Mouse (Mus musculus) midbrain, embryonic 10.5 days (tissue): ENCODE measurements around the gene Kcnma1. TPM values are rescaled to one million over a fixed set of nuclear protein-coding genes. Genes with fewer than 3 reads are reported as not detected.
A peak's percentile ranks its signal among the peaks of the same experiment; 100 is the strongest.

Experiments
- DNase-seq: peaks from one replicate; pipeline ENCODE4 v3.0.0-alpha.2; 2017; ENCODE audit warnings: low spot score
- H3K27ac ChIP-seq: fragments of 300-500 bp; sonication (generic); replicated peaks from 2 replicates; pipeline ENCODE4 v1.5.1; 2016; ENCODE audit warnings: mild to moderate bottlenecking
- H3K27me3 ChIP-seq: fragments of 300-500 bp; sonication (generic); 2 replicates; pipeline ENCODE4 v1.6.1; 2016; ENCODE audit warnings: low read depth, mild to moderate bottlenecking; ENCODE audit not compliant: poor library complexity, severe bottlenecking
- H3K36me3 ChIP-seq: fragments of 300-500 bp; sonication (generic); 2 replicates; pipeline ENCODE4 v1.6.1; 2016; ENCODE audit warnings: mild to moderate bottlenecking, moderate library complexity
- H3K4me1 ChIP-seq: fragments of 300-500 bp; sonication (generic); 2 replicates; pipeline ENCODE4 v1.6.1; 2016
- H3K4me3 ChIP-seq: fragments of 300-500 bp; sonication (generic); 2 replicates; pipeline ENCODE4 v1.5.1; 2016; ENCODE audit warnings: mild to moderate bottlenecking, moderate library complexity
- H3K9me3 ChIP-seq: fragments of 300-500 bp; sonication (generic); replicated peaks from 2 replicates; pipeline ENCODE4 v1.6.1; 2016; ENCODE audit warnings: mild to moderate bottlenecking
- WGBS: fragments of 180-500 bp; shearing (Covaris S2); methylation state at CpG from one replicate; pipeline ENCODE4 v1.1.7; 2016; 5-methylcytosine and 5-hydroxymethylcytosine counted together
- polyA plus RNA-seq: library from polyadenylated mRNA; unstranded; fragments of >200 nt; fragmentation: Nextera tagmentation; extraction: Ambion mirVana; gene quantifications from 2 replicates; pipeline ENCODE4 v1.2.1, GENCODE M21; 2016

The Kcnma1 gene
- polyA plus RNA-seq, 1 experiment from 2014 or later = 0.49 TPM

DNA sequence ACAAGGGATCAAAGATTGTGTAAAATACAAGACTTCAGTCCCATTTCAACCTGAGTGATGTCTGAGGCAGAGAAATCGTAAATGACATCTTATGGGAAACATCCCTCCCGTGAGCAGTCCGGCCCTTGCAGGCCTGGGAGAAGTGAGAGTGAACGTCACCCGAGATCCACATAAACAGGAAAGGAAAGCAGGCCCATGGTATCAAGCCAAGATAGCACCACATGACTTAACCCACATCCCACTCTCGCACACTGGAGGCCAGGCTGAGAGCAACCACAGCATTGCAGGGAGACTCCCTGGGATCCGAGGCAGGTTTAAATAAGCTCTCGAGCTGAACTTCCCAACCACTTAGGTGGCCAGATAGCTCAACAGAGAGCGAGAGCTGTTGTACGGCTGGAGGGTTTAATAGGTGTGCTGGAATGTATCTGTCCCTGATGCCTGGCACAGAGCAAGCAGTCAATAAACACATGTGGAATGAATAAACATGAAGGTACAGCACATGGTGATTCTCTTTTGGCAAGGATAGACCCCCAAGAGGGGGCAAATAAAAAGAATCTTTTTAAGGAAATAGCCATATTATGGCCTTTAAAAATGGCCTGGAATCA, 493.1 kb downstream of the Kcnma1 start:
- Histone ChIP-seq H3K27ac (no peak overlapping the region), H3K9me3 (no peaks in the 10 kb centered on the region), H3K36me3 (no peaks in the 10 kb centered on the region), H3K27me3 (no peaks in the 10 kb centered on the region), H3K4me3 (no peak overlapping the region), H3K4me1 (no peaks in the 10 kb centered on the region)
- no peak for DNase-seq
- 85% methylated on average over 10 of the region's 10 CpGs for WGBS

DNA sequence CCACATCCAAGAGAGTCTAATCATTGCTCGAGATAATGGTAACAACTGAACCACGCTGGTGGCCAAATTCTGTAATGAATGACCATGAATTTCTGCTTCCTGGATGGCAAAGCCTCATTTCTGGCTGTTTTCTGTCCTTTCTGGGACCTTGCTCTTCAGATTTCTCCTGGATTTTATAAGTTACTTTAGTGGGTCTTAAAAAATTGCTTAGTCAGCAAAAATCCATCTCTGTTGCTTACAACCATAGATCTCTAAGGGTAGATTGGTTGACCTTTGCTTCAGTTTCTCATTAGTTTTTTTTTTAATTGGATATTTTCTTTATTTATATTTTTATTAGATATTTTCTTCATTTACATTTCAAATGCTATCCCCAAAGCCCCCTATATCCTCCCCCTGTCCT, 496.9 kb downstream of the Kcnma1 start:
- DNase-seq = no peak
- no peak overlapping the region for H3K27ac ChIP-seq
- H3K36me3 ChIP-seq = no peaks in the 10 kb centered on the region
- H3K4me3 ChIP-seq = no peak overlapping the region
- H3K9me3 ChIP-seq = no peaks in the 10 kb centered on the region
- 92% methylated on average over 2 of the region's 2 CpGs for WGBS
- no peaks in the 10 kb centered on the region for H3K4me1 ChIP-seq
- H3K27me3 ChIP-seq = no peaks in the 10 kb centered on the region

DNA sequence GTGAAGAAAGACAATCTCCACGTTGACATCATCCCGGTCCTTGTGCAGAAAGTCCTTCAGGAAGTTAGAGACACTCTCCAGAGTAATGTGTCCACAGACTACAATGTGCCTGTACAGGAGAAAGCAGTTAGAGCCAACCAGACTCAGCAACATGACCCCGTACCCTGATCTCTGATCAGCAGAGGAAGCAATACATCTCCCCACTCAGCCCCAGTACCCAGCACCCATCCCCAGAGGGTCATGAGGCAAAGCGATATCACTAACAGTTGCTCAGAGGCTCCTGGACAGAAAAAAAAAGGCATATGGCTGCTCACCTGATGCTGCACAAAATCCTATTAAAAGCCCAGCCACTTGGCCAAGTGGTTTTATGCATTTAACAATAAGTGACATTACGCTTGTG, 504.5 kb downstream of the Kcnma1 start:
- Histone ChIP-seq H3K4me3 (no peak overlapping the region), H3K4me1 (no peaks in the 10 kb centered on the region), H3K27me3 (no peaks in the 10 kb centered on the region), H3K27ac (no peak overlapping the region), H3K36me3 (no peaks in the 10 kb centered on the region), H3K9me3 (no peaks in the 10 kb centered on the region)
- no peak for DNase-seq
- 82% methylated on average over 5 of the region's 5 CpGs for WGBS

DNA sequence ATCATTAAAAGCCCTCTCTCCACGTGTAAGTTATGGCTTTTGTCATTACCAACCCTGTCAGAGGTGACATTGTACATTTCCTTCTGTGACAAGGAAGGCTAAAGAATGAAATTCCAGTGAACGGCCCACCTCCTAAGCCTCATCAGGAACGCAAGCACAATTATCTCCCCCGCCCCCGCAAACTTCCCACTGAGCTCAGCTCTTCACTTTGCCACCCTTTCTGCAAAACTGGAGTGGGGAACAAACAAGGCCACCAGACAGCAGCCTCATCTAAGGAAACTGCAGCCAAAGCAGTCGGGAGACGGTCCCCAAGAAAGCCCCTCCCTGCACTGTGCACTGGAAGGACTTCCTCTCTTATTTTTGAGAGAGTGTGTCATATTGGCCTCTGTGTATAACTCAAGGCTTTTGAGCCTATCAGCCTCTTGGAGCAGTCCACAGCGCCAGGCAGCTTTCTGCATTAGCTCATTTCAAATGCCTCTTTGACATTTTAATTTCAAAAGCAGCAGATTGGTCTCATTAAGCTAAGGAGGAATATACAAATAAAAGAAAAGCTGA, 512.0 kb downstream of the Kcnma1 start:
- WGBS = 57% methylated on average over 8 of the region's 8 CpGs
- Histone ChIP-seq H3K4me3 (no peak overlapping the region), H3K27ac (0 out of 2 replicates have a peak overlapping the region, but pooled peaks have one; percentile 23), H3K4me1 (peaks cover 4% of the 10 kb centered on the region; the same call in 1 of the 2 replicates), H3K36me3 (no peaks in the 10 kb centered on the region), H3K9me3 (no peaks in the 10 kb centered on the region), H3K27me3 (no peaks in the 10 kb centered on the region)
- no peak for DNase-seq

DNA sequence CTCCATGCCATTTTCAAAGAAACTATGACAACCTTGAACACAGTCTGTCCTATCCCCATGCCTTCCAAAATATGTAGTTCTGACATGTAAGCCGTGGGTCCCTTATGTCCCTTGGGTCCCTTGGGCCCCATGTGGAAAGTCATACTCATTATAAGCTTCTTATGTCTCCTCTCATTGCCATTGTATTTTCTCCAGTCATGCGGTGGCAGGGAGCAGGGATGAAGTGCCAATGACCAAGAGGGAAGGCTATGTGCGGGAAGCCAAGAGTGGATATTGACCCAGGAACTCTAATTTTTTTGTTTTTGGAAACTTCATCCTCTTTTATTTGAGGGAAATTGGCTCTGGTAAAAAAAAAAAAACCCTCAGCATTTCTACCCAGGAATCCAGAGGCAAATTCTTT, 517.5 kb downstream of the Kcnma1 start:
- no peaks in the 10 kb centered on the region for H3K36me3 ChIP-seq
- H3K27ac ChIP-seq = no peak overlapping the region
- no peak for DNase-seq
- no peaks in the 10 kb centered on the region for H3K9me3 ChIP-seq
- no peaks in the 10 kb centered on the region for H3K27me3 ChIP-seq
- WGBS = 90% methylated on average over 3 of the region's 3 CpGs
- no peaks in the 10 kb centered on the region for H3K4me1 ChIP-seq
- no peak overlapping the region for H3K4me3 ChIP-seq

DNA sequence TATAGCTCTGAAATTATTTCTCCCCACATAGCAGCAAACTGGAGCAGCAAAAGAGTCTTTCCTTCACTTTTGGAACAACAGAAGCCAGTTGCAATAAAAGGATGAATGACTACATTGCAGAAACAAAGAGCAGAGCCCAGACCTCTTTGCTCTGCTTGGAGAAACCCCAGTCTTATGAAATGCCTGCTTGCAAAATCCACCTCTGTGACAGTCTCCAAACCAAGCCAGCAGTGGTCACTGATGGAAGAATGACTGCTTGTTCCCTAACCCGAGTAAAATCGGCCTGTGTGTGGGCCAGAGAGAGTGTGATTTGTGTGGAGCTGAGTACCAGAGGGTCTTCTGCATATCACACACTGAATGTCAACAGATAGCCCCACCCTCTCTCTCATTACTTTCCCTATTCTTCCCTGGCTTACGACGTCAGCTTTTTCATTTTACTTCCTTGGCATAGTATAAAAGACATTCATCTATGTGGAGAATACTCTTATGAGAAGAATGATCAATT, 518.0 kb downstream of the Kcnma1 start:
- DNase-seq = no peak
- no peak overlapping the region for H3K27ac ChIP-seq
- H3K4me1 ChIP-seq = no peaks in the 10 kb centered on the region
- WGBS = 87% methylated on average over 4 of the region's 4 CpGs
- no peaks in the 10 kb centered on the region for H3K27me3 ChIP-seq
- H3K36me3 ChIP-seq = no peaks in the 10 kb centered on the region
- no peak overlapping the region for H3K4me3 ChIP-seq
- H3K9me3 ChIP-seq = no peaks in the 10 kb centered on the region

DNA sequence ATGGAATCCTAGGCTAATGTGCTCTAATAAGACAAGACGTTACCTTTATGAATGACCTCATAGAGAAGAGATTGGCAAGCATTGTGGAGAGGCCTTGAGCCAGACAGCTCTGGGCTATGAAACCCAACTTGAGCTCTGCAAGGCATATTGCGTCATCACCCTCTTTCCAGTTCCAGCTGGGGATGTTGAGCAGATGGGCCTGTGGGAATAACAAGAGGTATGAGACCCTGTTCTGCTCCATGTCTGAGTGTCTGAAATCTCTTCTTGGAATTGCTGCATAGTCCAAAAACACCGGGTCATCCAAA, 519.8 kb downstream of the Kcnma1 start:
- 84% methylated on average over 3 of the region's 3 CpGs for WGBS
- H3K36me3 ChIP-seq = no peaks in the 10 kb centered on the region

DNA sequence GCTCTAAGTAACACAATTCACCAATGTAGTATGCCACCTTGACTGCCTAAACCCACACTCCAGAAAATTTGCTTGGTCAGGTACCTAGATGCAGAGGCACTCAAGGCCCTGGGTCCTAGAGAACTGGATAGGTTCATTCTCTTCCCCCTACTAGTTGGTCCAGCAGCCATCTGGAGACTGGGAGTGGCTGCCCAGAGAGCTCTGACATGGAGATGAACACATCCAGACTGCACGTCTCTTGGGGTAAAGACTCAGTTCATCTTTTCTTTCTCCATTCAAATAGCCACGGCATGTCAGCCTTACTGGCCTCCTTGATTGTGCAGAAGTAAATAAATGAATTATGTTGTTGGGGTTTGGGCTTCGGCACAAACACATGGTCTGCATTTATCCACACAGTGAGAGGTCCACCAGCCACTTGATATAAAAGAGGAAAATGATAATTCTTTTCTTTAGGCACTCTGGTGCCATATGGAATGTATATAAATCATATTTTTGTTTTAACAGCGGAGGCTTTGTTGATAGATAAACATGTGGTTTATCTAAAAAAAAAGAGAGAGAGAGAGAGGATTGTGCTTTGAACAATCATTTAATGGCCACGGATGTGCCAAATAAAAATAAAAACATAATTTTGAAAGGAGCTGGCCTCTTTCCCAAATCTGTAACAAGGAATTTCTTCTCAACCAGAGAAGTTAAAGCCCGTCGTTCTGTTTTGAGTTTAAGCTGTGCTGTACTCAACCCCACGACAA, 520.4 kb downstream of the Kcnma1 start:
- H3K27ac ChIP-seq = no peak overlapping the region
- DNase-seq = no peak
- 89% methylated on average over 8 of the region's 8 CpGs for WGBS
- no peaks in the 10 kb centered on the region for H3K4me1 ChIP-seq
- H3K36me3 ChIP-seq = no peaks in the 10 kb centered on the region
- no peaks in the 10 kb centered on the region for H3K27me3 ChIP-seq
- H3K4me3 ChIP-seq = no peak overlapping the region
- H3K9me3 ChIP-seq = no peaks in the 10 kb centered on the region

More for the DNA sequence above, 519.8 kb downstream of the Kcnma1 start:
- Histone ChIP-seq H3K9me3 (no peaks in the 10 kb centered on the region), H3K27ac (no peak overlapping the region), H3K27me3 (no peaks in the 10 kb centered on the region), H3K4me1 (no peaks in the 10 kb centered on the region), H3K4me3 (no peak overlapping the region)
- no peak for DNase-seq

DNA sequence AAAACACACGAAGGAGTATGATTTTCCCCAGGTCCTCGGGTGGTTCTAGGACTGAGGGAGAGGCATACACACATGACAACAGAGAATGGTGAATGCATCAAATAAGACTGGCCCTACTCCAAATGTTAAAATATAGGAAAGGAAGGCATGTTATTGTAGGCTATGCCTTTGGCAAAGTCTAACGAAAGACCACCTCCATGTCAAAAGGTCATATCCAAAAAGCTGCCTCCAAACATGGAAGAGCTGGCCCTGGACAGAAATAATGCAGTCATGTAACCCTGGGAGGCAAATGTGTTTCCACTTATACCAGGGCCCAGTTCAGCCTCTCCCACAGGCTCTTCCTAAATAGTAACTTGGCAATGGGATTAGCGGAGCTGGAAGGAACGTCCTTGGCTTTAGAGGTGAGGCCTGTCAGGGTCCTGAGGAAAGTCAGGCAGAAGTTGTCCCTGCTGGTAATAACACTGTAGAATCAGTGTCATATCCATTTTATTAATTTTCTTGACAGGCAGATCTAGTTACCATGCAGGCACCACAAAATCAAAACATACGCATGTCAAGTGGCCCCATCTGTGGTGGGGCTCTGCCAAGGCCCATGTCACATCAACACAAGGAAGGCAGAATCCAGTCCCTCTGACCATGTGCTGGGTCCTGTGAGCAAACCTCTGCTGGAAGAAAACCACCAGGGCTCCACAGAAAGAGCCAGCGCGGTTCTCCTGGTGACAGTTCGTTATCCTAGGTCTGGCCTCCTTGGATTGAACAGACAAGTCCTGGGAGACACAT, 521.5 kb downstream of the Kcnma1 start:
- H3K27me3 ChIP-seq = no peaks in the 10 kb centered on the region
- no peaks in the 10 kb centered on the region for H3K36me3 ChIP-seq
- WGBS = 89% methylated on average over 9 of the region's 9 CpGs
- H3K27ac ChIP-seq = no peak overlapping the region
- H3K9me3 ChIP-seq = no peaks in the 10 kb centered on the region
- no peaks in the 10 kb centered on the region for H3K4me1 ChIP-seq
- H3K4me3 ChIP-seq = no peak overlapping the region
- no peak for DNase-seq

DNA sequence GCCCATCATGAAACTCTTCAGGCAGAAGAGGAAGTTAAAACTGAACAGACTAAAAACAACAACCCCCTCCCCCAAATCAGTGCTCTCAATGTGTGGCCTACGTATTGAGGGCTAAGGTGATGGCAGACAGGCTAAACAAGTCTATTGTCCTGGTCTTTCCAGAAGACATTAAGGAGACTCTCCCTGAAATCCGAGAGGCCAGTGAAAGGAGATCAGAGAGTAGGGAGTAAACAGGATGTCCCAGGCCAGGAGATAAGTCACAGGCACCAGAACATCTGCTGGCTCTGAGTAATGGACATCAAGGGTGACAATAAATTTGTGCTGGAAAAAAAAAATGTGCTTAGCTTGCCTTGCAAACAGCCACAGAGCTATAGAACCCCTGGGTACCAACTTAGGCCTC, 522.9 kb downstream of the Kcnma1 start:
- Histone ChIP-seq H3K27ac (no peak overlapping the region), H3K4me3 (no peak overlapping the region), H3K9me3 (no peaks in the 10 kb centered on the region), H3K27me3 (no peaks in the 10 kb centered on the region), H3K4me1 (no peaks in the 10 kb centered on the region), H3K36me3 (no peaks in the 10 kb centered on the region)
- no peak for DNase-seq
- WGBS = 44% methylated on average over 2 of the region's 2 CpGs

DNA sequence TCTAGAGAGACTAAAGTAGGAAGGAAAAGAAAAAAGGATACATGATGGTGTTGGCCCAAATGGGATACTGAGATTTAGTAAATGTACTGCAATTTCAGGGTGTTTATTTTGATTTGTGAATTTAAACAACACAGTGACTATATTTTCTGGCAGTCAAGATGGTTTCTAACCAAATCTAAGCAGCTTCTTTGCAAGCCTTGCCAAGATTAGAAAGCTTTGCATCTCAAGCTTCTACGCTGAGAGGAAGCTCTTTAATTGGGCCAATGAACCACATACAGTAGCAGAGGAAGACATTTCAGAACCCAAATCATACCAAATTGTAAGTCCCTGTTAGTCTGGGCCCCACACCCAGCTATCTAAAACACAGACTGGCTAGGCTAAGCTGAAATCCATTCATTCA, 527.6 kb downstream of the Kcnma1 start:
- no peaks in the 10 kb centered on the region for H3K4me1 ChIP-seq
- H3K27ac ChIP-seq = no peak overlapping the region
- H3K4me3 ChIP-seq = no peak overlapping the region
- H3K36me3 ChIP-seq = no peaks in the 10 kb centered on the region
- no peaks in the 10 kb centered on the region for H3K27me3 ChIP-seq
- no peaks in the 10 kb centered on the region for H3K9me3 ChIP-seq
- WGBS = 90% methylated on average over 1 of the region's 1 CpGs
- DNase-seq = no peak

DNA sequence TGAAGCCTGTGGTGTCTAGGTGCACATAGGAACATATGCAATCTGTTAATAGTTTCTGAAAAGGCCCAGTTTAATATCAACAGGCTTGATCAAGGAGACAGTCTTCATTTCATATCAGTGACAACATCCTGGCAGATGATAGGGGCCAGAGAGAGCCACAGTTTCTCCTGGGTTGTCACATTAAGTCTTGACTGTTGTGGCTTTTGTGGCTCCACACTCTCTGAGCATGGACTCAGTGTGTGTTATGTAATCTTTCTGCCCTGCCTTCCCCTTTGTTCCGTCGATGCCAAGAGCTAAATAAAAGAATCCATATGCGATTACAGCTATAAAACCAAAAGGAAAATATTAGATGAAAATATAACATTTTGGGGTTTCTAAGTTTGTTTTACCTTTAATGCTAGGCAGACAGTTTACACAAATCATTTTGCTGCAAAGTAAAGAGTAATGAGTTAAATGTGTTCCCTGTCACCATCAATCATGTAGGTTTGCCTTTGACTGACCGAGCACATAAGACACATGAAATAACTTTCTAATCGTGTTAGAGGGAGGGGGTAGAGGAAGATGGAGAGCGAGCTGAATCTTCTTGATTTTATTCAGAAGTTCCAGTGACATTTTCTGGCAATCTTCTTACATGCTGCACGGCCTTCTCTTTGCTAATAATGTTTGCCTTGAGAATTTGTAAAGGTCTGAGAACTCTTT, 528.3 kb downstream of the Kcnma1 start:
- Histone ChIP-seq H3K4me3 (no peak overlapping the region), H3K27ac (no peak overlapping the region), H3K9me3 (no peaks in the 10 kb centered on the region), H3K27me3 (no peaks in the 10 kb centered on the region), H3K36me3 (no peaks in the 10 kb centered on the region), H3K4me1 (no peaks in the 10 kb centered on the region)
- DNase-seq = no peak
- 93% methylated on average over 7 of the region's 7 CpGs for WGBS
